Mouse (Mus musculus) megakaryocyte-erythroid progenitor cell, adult 5-6 weeks (primary cell): ENCODE data around the gene Bsdc1. TPM values are rescaled to one million over a fixed set of nuclear protein-coding genes. Genes with fewer than 3 reads are reported as not detected.
"Not testable (repeated sequence)": the region's sequence is repeated elsewhere in the genome, so short reads cannot be mapped to it uniquely, and the experiment has no call there.

Source experiments
- ATAC-seq: replicated peaks from 2 replicates; pipeline ENCODE4 v1.8.0; 2016; ENCODE audit warnings: mild to moderate bottlenecking, inconsistent platforms; ENCODE audit not compliant: severe bottlenecking, poor library complexity, low FRiP score, low TSS enrichment
- total RNA-seq, 2 experiments: library from RNA; stranded (forward) in 1 of 2; stranded (reverse) in 1 of 2; fragments of 200-1000, 215-1000 nt in 1 of 2; fragments of >200 nt in 1 of 2; fragmentation: Nextera tagmentation in 1 of 2; gene quantifications; 2 replicates each; pipeline ENCODE4 v1.2.3; 2014 to 2017

Bsdc1 gene
- total RNA-seq, 2 experiments from 2014 or later, result 36.1 to 52.3 TPM

- ATAC-seq, result no peak
Measured at GRCm38 (mm10) chr4:129509650-129510049, 48.3 kb downstream of the Bsdc1 start.

- ATAC-seq, result no peak
Measured at GRCm38 (mm10) chr4:129510723-129511412, 49.5 kb downstream of the Bsdc1 start.

- ATAC-seq, result no peak
Measured at GRCm38 (mm10) chr4:129511413-129512096, 50.2 kb downstream of the Bsdc1 start.

- peak; percentile 77 for ATAC-seq
Measured at GRCm38 (mm10) chr4:129513086-129513767, 51.8 kb downstream of the Bsdc1 start, which contains the start of gene Marcksl1. Gene Marcksl1 (plus strand): TSS chr4:129513581.

DNA sequence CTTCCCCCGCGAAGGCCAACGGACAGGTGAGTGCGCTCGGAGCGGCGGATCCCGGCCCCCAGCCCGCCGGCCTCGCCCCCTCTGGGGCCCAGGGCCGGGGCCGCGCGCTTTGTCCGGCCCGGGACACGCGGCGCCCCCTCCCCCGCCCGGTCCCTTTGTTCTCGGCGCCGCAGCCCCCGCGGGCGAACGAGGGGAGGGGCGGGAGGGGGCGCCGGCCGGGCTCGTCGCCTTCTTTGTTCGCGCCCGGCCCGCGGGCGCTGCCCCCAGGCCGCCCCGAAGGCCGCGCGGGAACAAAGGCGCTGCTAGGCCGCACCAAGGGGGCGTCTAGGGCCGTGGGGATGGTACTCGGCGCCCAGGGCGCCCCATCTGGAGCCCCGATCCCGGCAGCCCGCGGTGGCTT is 52.5 kb downstream of the Bsdc1 start:
- ATAC-seq, result no peak

GRCm38 (mm10) chr4:129514300-129514898 is 53.0 kb downstream of the Bsdc1 start:
- peak; percentile 65 for ATAC-seq

GRCm38 (mm10) chr4:129516925-129517324 is 55.5 kb downstream of the Bsdc1 start:
- ATAC-seq, result no peak

DNA sequence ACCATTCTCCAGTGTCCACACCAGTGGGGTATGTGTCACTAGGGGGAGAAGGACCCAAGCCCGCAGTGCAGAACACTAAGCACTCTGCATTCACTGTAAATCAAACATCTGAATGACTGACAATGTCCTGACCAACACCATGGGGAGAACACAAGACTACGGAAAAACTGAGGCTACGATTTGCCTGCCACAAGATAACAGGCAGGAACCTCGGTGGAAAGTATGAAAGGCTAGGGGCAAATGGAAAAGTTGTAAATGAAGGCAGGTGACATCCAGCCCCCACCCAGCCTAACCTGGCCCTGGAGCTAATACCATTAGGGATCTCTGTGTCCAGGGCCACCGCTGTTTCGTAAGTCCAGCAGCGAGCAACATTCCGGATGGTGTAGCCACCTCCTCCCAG is 57.1 kb downstream of the Bsdc1 start:
- ATAC-seq, result no peak

DNA sequence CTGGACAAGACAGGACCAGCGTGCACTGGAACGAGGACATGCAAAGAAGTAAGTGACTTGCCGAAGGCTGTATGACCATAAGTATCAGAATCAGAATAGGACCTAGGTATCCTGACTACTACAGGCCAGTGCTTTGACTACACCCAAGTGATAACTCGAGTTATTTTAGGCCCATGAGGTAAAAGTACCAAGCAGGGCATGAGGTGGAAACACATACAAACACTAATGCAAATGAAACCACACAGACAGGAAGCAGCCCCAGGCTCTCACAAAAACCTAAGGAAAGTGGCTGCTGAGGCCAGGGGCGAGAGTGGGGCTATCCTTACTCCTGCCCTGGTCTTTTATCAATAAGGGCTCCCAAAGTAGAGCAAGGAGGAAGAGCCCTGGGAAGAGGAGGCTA is 64.0 kb downstream of the Bsdc1 start:
- no peak for ATAC-seq

DNA sequence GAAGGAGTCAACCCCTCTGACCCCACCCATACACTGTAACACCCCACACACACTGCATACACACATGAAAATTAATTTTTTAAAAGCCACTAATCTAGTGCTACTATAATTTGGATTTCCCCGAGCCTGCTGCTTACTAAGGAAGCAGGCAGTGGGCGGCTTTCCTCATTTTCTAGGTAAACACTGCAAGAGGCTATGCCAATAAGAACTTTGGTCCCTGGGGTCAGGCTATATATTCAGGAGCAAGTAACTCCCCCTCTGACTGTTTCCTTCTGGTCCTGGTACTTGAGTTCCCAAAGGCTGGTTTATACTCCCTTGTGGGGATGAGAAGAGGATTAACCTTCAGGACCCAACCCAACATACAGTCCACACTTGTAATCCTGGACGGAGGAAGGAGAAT is 64.5 kb downstream of the Bsdc1 start:
- ATAC-seq, result no peak

DNA sequence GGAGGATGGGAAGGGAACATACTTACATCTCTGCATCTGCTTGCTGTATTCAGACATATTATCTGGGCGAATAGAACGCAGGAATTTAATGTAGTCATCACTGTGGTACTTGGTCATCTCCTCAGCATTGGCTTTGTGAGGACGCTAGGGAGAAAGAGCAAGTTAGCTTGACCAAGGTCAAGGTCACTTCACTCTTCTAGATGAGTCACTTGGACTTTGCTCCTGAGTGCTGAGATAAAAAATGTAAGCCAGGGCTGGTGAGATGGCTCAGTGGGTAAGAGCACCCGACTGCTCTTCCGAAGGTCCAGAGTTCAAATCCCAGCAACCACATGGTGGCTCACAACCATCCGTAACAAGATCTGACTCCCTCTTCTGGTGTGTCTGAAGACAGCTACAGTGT is 67.5 kb downstream of the Bsdc1 start:
- not testable (repeated sequence) for ATAC-seq

Other genes with a start within 250 kb of the Bsdc1 start
- gene C77080, start 200.2 kb upstream of the Bsdc1 start, total RNA-seq (2014; fragmentation: Nextera tagmentation), result 0.20 and 0.45 TPM in 2 replicates
- gene C77080, start 200.2 kb upstream of the Bsdc1 start, total RNA-seq (2017), result 0.11 TPM in 1 of 2 replicates, not detected in the other
- gene Sync, start 174.0 kb upstream of the Bsdc1 start, total RNA-seq (2014; fragmentation: Nextera tagmentation), result not detected in 2 replicates
- not detected in 2 replicates for gene Sync, start 174.0 kb upstream of the Bsdc1 start, total RNA-seq (2017)
- gene Rbbp4, start 126.2 kb upstream of the Bsdc1 start, total RNA-seq (2014; fragmentation: Nextera tagmentation), result 128 and 189 TPM in 2 replicates
- 92.8 and 105 TPM in 2 replicates for gene Rbbp4, start 126.2 kb upstream of the Bsdc1 start, total RNA-seq (2017)
- 26.6 and 41.9 TPM in 2 replicates for gene Zbtb8os, start 125.9 kb upstream of the Bsdc1 start, total RNA-seq (2014; fragmentation: Nextera tagmentation)
- gene Zbtb8os, start 125.9 kb upstream of the Bsdc1 start, total RNA-seq (2017), result 52.6 and 60.8 TPM in 2 replicates
- gene Zbtb8a, start 83.5 kb upstream of the Bsdc1 start, total RNA-seq (2014; fragmentation: Nextera tagmentation), result 4.4 and 6.9 TPM in 2 replicates
- 13.3 and 22.2 TPM in 2 replicates for gene Zbtb8a, start 83.5 kb upstream of the Bsdc1 start, total RNA-seq (2017)
- not detected in 2 replicates for gene Zbtb8b, start 20.7 kb upstream of the Bsdc1 start, total RNA-seq (2014; fragmentation: Nextera tagmentation)
- gene Zbtb8b, start 20.7 kb upstream of the Bsdc1 start, total RNA-seq (2017), result 0.05 TPM in 1 of 2 replicates, not detected in the other
- gene Tssk3, start 29.4 kb downstream of the Bsdc1 start, total RNA-seq (2014; fragmentation: Nextera tagmentation), result not detected in 2 replicates
- not detected in 2 replicates for gene Tssk3, start 29.4 kb downstream of the Bsdc1 start, total RNA-seq (2017)
- gene Fam229a, start 29.6 kb downstream of the Bsdc1 start, total RNA-seq (2014; fragmentation: Nextera tagmentation), result not detected in 2 replicates
- not detected in 2 replicates for gene Fam229a, start 29.6 kb downstream of the Bsdc1 start, total RNA-seq (2017)
- 29.9 and 30.4 TPM in 2 replicates for gene Marcksl1, start 52.0 kb downstream of the Bsdc1 start, total RNA-seq (2014; fragmentation: Nextera tagmentation)
- gene Marcksl1, start 52.0 kb downstream of the Bsdc1 start, total RNA-seq (2017), result 41.4 and 48.3 TPM in 2 replicates
- 136 and 147 TPM in 2 replicates for gene Hdac1, start 81.1 kb downstream of the Bsdc1 start, total RNA-seq (2014; fragmentation: Nextera tagmentation)
- 72.7 and 76.2 TPM in 2 replicates for gene Hdac1, start 81.1 kb downstream of the Bsdc1 start, total RNA-seq (2017)
- 12.7 and 12.8 TPM in 2 replicates for gene Lck, start 112.1 kb downstream of the Bsdc1 start, total RNA-seq (2014; fragmentation: Nextera tagmentation)
- 3.7 and 11.6 TPM in 2 replicates for gene Lck, start 112.1 kb downstream of the Bsdc1 start, total RNA-seq (2017)
- gene Fam167b, start 117.0 kb downstream of the Bsdc1 start, total RNA-seq (2014; fragmentation: Nextera tagmentation), result not detected in 2 replicates
- gene Fam167b, start 117.0 kb downstream of the Bsdc1 start, total RNA-seq (2017), result not detected in 2 replicates
- gene Eif3i, start 139.1 kb downstream of the Bsdc1 start, total RNA-seq (2014; fragmentation: Nextera tagmentation), result 425 and 431 TPM in 2 replicates
- gene Eif3i, start 139.1 kb downstream of the Bsdc1 start, total RNA-seq (2017), result 323 and 412 TPM in 2 replicates
- gene Tmem234, start 139.1 kb downstream of the Bsdc1 start, total RNA-seq (2014; fragmentation: Nextera tagmentation), result 116 and 126 TPM in 2 replicates
- gene Tmem234, start 139.1 kb downstream of the Bsdc1 start, total RNA-seq (2017), result 89.9 and 120 TPM in 2 replicates
- gene Dcdc2b, start 152.7 kb downstream of the Bsdc1 start, total RNA-seq (2014; fragmentation: Nextera tagmentation), result not detected in 2 replicates
- gene Dcdc2b, start 152.7 kb downstream of the Bsdc1 start, total RNA-seq (2017), result 11.0 TPM in 1 of 2 replicates, not detected in the other
- gene Iqcc, start 157.5 kb downstream of the Bsdc1 start, total RNA-seq (2014; fragmentation: Nextera tagmentation), result 26.8 and 31.8 TPM in 2 replicates
- 14.6 and 18.7 TPM in 2 replicates for gene Iqcc, start 157.5 kb downstream of the Bsdc1 start, total RNA-seq (2017)
- 31.0 and 63.2 TPM in 2 replicates for gene Ccdc28b, start 162.4 kb downstream of the Bsdc1 start, total RNA-seq (2014; fragmentation: Nextera tagmentation)
- gene Ccdc28b, start 162.4 kb downstream of the Bsdc1 start, total RNA-seq (2017), result 26.9 and 54.5 TPM in 2 replicates
- 48.2 and 49.9 TPM in 2 replicates for gene Txlna, start 179.5 kb downstream of the Bsdc1 start, total RNA-seq (2014; fragmentation: Nextera tagmentation)
- 81.8 and 103 TPM in 2 replicates for gene Txlna, start 179.5 kb downstream of the Bsdc1 start, total RNA-seq (2017)
- 36.1 and 38.6 TPM in 2 replicates for gene Kpna6, start 211.2 kb downstream of the Bsdc1 start, total RNA-seq (2014; fragmentation: Nextera tagmentation)
- 25.1 and 39.0 TPM in 2 replicates for gene Kpna6, start 211.2 kb downstream of the Bsdc1 start, total RNA-seq (2017)
- gene Tmem39b, start 235.3 kb downstream of the Bsdc1 start, total RNA-seq (2014; fragmentation: Nextera tagmentation), result 26.6 and 31.7 TPM in 2 replicates
- gene Tmem39b, start 235.3 kb downstream of the Bsdc1 start, total RNA-seq (2017), result 6.0 and 7.6 TPM in 2 replicates